Mouse (Mus musculus) forebrain, postnatal 0 days (tissue): ENCODE results near the gene Myo15b. TPM values are rescaled to one million over a fixed set of nuclear protein-coding genes. Genes with fewer than 3 reads are reported as not detected.

Experiments used
- ATAC-seq: fragments of 200-750 bp; cut with Nextera tagmentation; 2 replicates; pipeline ENCODE4 v1.8.0; 2017; ENCODE audit warnings: mild to moderate bottlenecking, moderate library complexity
- DNase-seq: peaks from one replicate; pipeline ENCODE4 v3.0.0-alpha.2; 2015
- H3K27ac ChIP-seq: fragments of 300-500 bp; sonication (generic); 2 replicates; pipeline ENCODE4 v1.5.1; 2014; ENCODE audit warnings: low read depth, mild to moderate bottlenecking, antibody characterized with exemption, low read length, moderate library complexity, mixed read lengths
- H3K27me3 ChIP-seq: fragments of 300-500 bp; sonication (generic); 2 replicates; pipeline ENCODE4 v1.6.1; 2014; ENCODE audit warnings: mild to moderate bottlenecking, low read length, mixed read lengths; ENCODE audit not compliant: insufficient read depth
- H3K36me3 ChIP-seq: fragments of 300-500 bp; sonication (generic); 2 replicates; pipeline ENCODE4 v1.6.1; 2014; ENCODE audit warnings: mild to moderate bottlenecking, moderate library complexity; ENCODE audit not compliant: insufficient read depth
- H3K4me1 ChIP-seq: fragments of 300-500 bp; sonication (generic); 2 replicates; pipeline ENCODE4 v1.6.1; 2014; ENCODE audit warnings: antibody characterized with exemption; ENCODE audit not compliant: insufficient read depth
- H3K4me2 ChIP-seq: fragments of 300-500 bp; sonication (generic); 2 replicates; pipeline ENCODE4 v1.6.1; 2014; ENCODE audit warnings: low read depth, mild to moderate bottlenecking, moderate library complexity
- H3K4me3 ChIP-seq: fragments of 300-500 bp; sonication (generic); 2 replicates; pipeline ENCODE4 v1.5.1; 2014; ENCODE audit warnings: low read depth, low read length, mixed read lengths
- H3K9ac ChIP-seq: fragments of 300-500 bp; sonication (generic); 2 replicates; pipeline ENCODE4 v1.6.1; 2014; ENCODE audit warnings: mild to moderate bottlenecking
- H3K9me3 ChIP-seq: fragments of 300-500 bp; sonication (generic); 2 replicates; pipeline ENCODE4 v1.6.1; 2016; ENCODE audit warnings: low read length
- CTCF ChIP-seq: sonication (generic); IDR thresholded peaks from 2 replicates; pipeline ENCODE4 v1.5.1; 2016; ENCODE audit warnings: antibody characterized with exemption, control low read depth, low read depth
- WGBS: fragments of 180-500 bp; shearing (Covaris S2); extraction: QIAGEN DNeasy Blood & Tissue Kit; methylation state at CpG from one replicate; pipeline ENCODE4 v1.1.7; 2014; 5-methylcytosine and 5-hydroxymethylcytosine counted together
- polyA plus RNA-seq: library from polyadenylated mRNA; unstranded; fragments of >200 nt; fragmentation: Nextera tagmentation; extraction: Ambion mirVana; gene quantifications from 2 replicates; pipeline ENCODE4 v1.2.1, GENCODE M21; 2015
- total RNA-seq: library from RNA; depleted of rRNA; stranded (reverse); fragments of >200 nt; gene quantifications from 2 replicates; pipeline ENCODE4 v1.2.3, GENCODE M21; 2014

The Myo15b gene
- total and polyA plus RNA-seq, 2 experiments from 2014 or later: 0.01 TPM; not detected in 1

- no peak overlapping the region for H3K9ac ChIP-seq
- no peaks in the 10 kb centered on the region for H3K4me1 ChIP-seq
- no peaks in the 10 kb centered on the region for H3K27me3 ChIP-seq
- TF ChIP-seq CTCF: no peak
- ATAC-seq (no peak), DNase-seq (no peak)
- H3K4me2 ChIP-seq: no peak overlapping the region
- no peaks in the 10 kb centered on the region for H3K9me3 ChIP-seq
- H3K36me3 ChIP-seq: no peaks in the 10 kb centered on the region
- H3K4me3 ChIP-seq: no peak overlapping the region
- 28% methylated on average over 16 of the region's 17 CpGs for WGBS
- no peak overlapping the region for H3K27ac ChIP-seq
Measured at GRCm38 (mm10) chr11:115883251-115883650, 25.0 kb downstream of the Myo15b start.

GRCm38 (mm10) chr11:115884361-115884760 lies 26.2 kb downstream of the Myo15b start:
- H3K4me1 ChIP-seq: no peaks in the 10 kb centered on the region
- no peak overlapping the region for H3K27ac ChIP-seq
- DNase-seq (no peak), ATAC-seq (no peak)
- no peak overlapping the region for H3K4me3 ChIP-seq
- no peaks in the 10 kb centered on the region for H3K9me3 ChIP-seq
- 96% methylated on average over 3 of the region's 3 CpGs for WGBS
- H3K9ac ChIP-seq: no peak overlapping the region
- no peaks in the 10 kb centered on the region for H3K36me3 ChIP-seq
- H3K27me3 ChIP-seq: no peaks in the 10 kb centered on the region
- TF ChIP-seq CTCF: no peak
- no peak overlapping the region for H3K4me2 ChIP-seq

GRCm38 (mm10) chr11:115885281-115885680 lies 27.1 kb downstream of the Myo15b start:
- WGBS: 82% methylated on average over 11 of the region's 11 CpGs
- no peak for ATAC-seq

GRCm38 (mm10) chr11:115886446-115886845 lies 28.2 kb downstream of the Myo15b start:
- DNase-seq: no peak
- Histone ChIP-seq H3K9me3 (no peaks in the 10 kb centered on the region), H3K9ac (no peak overlapping the region), H3K36me3 (no peaks in the 10 kb centered on the region), H3K27ac (no peak overlapping the region), H3K27me3 (no peaks in the 10 kb centered on the region), H3K4me1 (no peaks in the 10 kb centered on the region), H3K4me3 (no peak overlapping the region), H3K4me2 (no peak overlapping the region)
- TF ChIP-seq CTCF: no peak
- no peak for ATAC-seq
- 89% methylated on average over 11 of the region's 11 CpGs for WGBS

More at GRCm38 (mm10) chr11:115885281-115885680, 27.1 kb downstream of the Myo15b start:
- Histone ChIP-seq H3K36me3 (no peaks in the 10 kb centered on the region), H3K27ac (no peak overlapping the region), H3K4me1 (no peaks in the 10 kb centered on the region), H3K9ac (no peak overlapping the region), H3K4me2 (no peak overlapping the region), H3K4me3 (no peak overlapping the region), H3K9me3 (no peaks in the 10 kb centered on the region), H3K27me3 (no peaks in the 10 kb centered on the region)
- no peak for DNase-seq
- TF ChIP-seq CTCF: no peak

- DNase-seq (peak; percentile 17), ATAC-seq (0 out of 2 replicates have a peak, but pooled peaks have one; percentile 43)
Measured at GRCm38 (mm10) chr11:115888020-115888419, 29.8 kb downstream of the Myo15b start.

GRCm38 (mm10) chr11:115889159-115889558 lies 31.0 kb downstream of the Myo15b start:
- Histone ChIP-seq H3K9ac (no peak overlapping the region), H3K9me3 (no peaks in the 10 kb centered on the region), H3K36me3 (peaks cover 5% of the 10 kb centered on the region), H3K4me2 (no peak overlapping the region), H3K27me3 (no peaks in the 10 kb centered on the region), H3K4me3 (no peak overlapping the region), H3K4me1 (no peaks in the 10 kb centered on the region), H3K27ac (no peak overlapping the region)
- WGBS: 86% methylated on average over 6 of the region's 6 CpGs
- ATAC-seq: no peak
- TF ChIP-seq CTCF: no peak
- DNase-seq: no peak

More at GRCm38 (mm10) chr11:115888020-115888419, 29.8 kb downstream of the Myo15b start:
- WGBS: 65% methylated on average over 5 of the region's 5 CpGs
- Histone ChIP-seq H3K27me3 (no peaks in the 10 kb centered on the region), H3K4me3 (no peak overlapping the region), H3K4me1 (no peaks in the 10 kb centered on the region), H3K27ac (no peak overlapping the region), H3K36me3 (no peaks in the 10 kb centered on the region; the same call in 1 of the 2 replicates), H3K4me2 (no peak overlapping the region), H3K9me3 (no peaks in the 10 kb centered on the region), H3K9ac (no peak overlapping the region)
- TF ChIP-seq CTCF: no peak

GRCm38 (mm10) chr11:115892213-115892612 lies 34.0 kb downstream of the Myo15b start:
- Histone ChIP-seq H3K9ac (no peak overlapping the region), H3K36me3 (peaks cover 10% of the 10 kb centered on the region), H3K4me1 (no peaks in the 10 kb centered on the region), H3K4me3 (no peak overlapping the region), H3K9me3 (no peaks in the 10 kb centered on the region), H3K27me3 (no peaks in the 10 kb centered on the region), H3K27ac (no peak overlapping the region), H3K4me2 (no peak overlapping the region)
- no peak for TF ChIP-seq CTCF
- DNase-seq: no peak
- no peak for ATAC-seq
- WGBS: 58% methylated on average over 6 of the region's 6 CpGs
